Mouse (Mus musculus): ENCODE measurements around the gene Katna1.

DNA sequence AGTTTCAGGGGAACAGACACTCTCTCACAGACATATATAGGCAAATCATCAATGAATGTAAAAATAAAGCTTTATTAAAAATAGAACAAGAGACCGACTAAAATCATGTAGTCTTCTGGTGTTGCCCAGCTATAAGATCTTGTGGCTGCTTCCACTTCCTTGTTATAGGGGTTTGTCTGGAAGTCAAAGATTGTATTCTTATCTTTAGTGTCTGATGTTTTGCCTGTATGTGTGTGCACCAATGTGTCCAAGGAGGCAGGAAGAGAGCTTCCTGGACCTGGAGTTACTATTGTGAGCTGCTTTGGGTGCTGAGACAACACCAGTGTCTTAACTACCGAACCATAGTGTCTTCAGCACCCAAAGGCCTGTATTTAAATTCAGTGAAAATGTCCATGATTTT lies 31.7 kb downstream of the Katna1 start:
- TF ChIP-seq POLR2A (IDR thresholded peaks at IDR 0.05; ENCODE audit: control insufficient read depth, low read depth, low read length) (no peak), CTCF (IDR thresholded peaks at IDR 0.05; ENCODE audit: control insufficient read depth, insufficient read depth, insufficient replicate concordance, low read depth, low read length) (no peak)
